Mouse (Mus musculus) E14TG2a.4 (cell line): ENCODE measurements at regions not wholly inside any gene's neighbourhood (a gene's known extent, or its start where the extent isn't known, plus 50 kb on each side); places are given as distances from the start of the nearest gene placed in this dataset.

Experiments
- CTCF ChIP-seq: conservative IDR thresholded peaks from 2 replicates; pipeline ENCODE4 v1.5.1; 2014; ENCODE audit warnings: low read length
- NANOG ChIP-seq: IDR thresholded peaks from 2 replicates; pipeline ENCODE4 v1.6.1; 2014; ENCODE audit warnings: borderline replicate concordance, low read length, mixed read lengths
- POU5F1 ChIP-seq: IDR thresholded peaks from 2 replicates; pipeline ENCODE4 v1.6.1; 2014; ENCODE audit warnings: low read length, borderline replicate concordance

GRCm38 (mm10) chr13:83045970-83046369 is 457.9 kb upstream of the Mef2c start:
- no peak for TF ChIP-seq CTCF
- TF ChIP-seq NANOG = no peak
- TF ChIP-seq POU5F1 = no peak
